Mouse (Mus musculus) brain, embryonic 14.5 days (tissue): ENCODE measurements at regions not wholly inside any gene's neighbourhood (a gene's known extent, or its start where the extent isn't known, plus 50 kb on each side); places are given as distances from the start of the nearest gene placed in this dataset.
"Not testable (repeated sequence)": the region's sequence is repeated elsewhere in the genome, so short reads cannot be mapped to it uniquely, and the experiment has no call there.

Experiments
- CTCF ChIP-seq: fragments of 200-500 bp; IDR thresholded peaks from 2 replicates; pipeline ENCODE4 v1.5.1; 2012; ENCODE audit warnings: inconsistent platforms, mild to moderate bottlenecking, moderate library complexity, borderline replicate concordance; ENCODE audit not compliant: insufficient read depth, insufficient read length; ENCODE audit errors: extremely low read depth
- POLR2A ChIP-seq: fragments of 200-500 bp; IDR thresholded peaks from 2 replicates; pipeline ENCODE4 v1.6.1; 2012; ENCODE audit warnings: mild to moderate bottlenecking, inconsistent platforms, borderline replicate concordance; ENCODE audit not compliant: poor library complexity, insufficient read depth, insufficient read length, severe bottlenecking; ENCODE audit errors: extremely low read depth

DNA sequence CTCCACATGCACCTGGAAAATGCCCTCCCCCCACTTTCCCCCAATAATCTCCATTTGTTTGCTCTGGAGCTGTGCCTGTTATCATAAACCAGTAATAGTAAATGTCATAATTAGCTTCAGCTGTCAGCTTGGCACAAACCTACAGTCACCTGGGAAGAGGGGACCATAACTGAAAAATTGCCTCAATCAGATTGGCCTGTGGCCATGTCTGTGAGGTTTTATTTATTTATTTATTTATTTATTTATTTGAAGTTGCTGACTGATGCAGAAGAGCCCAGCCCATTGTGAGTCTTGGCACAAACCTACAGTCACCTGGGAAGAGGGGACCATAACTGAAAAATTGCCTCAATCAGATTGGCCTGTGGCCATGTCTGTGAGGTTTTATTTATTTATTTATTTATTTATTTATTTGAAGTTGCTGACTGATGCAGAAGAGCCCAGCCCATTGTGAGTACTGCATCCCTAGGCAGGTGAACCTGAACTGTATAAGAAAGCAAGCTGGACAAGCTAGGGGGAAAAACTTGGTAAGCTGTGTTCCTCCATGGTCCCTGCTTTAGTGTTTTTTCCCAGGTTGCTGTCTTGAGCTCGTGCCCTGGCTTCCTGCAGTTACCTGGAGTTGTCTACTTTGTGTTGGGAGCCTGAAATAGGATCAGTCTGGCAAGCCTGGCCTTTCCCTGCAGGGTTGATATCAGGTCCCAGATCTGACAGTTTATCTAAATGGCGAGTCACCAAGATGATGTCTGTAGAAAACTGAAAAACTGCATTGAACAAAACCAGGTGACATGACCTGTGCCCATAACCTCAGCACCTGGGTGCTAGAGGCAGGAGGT, 120.3 kb upstream of the Cobl start:
- TF ChIP-seq POLR2A, CTCF: not testable (repeated sequence)
